Mouse (Mus musculus) lung, postnatal 25 days (tissue): ENCODE measurements around the gene Pdzk1ip1.

Source experiments
- DNase-seq: peaks from one replicate; pipeline ENCODE4 v3.0.0; 2022; ENCODE audit warnings: low spot score

Pdzk1ip1 gene

DNA sequence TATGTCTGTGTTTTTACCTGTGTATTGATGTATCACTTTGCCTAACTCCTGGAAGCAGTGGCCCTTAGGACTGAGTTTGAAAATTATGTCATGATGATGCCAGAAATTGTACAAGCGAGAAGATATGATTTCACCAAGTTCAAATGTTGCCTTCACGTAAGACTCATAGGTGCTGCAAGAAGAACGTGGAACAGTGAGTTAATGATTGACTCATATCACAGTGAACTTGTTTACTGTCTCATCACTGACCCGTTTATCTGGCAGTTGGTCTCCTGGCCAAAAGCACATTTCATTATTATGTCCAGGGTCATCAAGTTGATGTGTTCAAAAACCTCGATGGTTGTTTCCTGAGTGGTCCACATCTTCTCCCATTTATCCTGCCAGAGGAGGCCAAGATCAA lies 33.1 kb downstream of the Pdzk1ip1 start:
- DNase-seq = no peak

DNA sequence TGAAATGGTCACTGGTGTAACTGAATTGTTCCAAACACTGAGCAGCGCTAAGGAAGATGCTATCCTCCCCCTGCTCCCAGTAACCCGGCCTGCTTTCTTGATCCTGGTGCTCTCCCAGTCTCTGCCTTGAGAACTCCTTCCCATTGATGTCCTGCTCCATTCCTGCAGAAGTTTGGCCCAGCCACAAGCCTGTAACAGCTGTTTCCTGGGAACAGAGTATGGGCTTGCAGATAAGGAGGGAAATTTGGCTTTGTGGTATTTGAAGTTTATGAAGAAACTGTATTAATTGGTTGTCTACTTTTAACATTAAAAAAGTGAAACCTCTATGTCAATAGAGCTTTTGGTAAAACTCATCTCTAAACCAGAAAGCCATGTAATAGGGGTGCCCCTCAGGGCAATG lies 35.0 kb downstream of the Pdzk1ip1 start:
- no peak for DNase-seq

DNA sequence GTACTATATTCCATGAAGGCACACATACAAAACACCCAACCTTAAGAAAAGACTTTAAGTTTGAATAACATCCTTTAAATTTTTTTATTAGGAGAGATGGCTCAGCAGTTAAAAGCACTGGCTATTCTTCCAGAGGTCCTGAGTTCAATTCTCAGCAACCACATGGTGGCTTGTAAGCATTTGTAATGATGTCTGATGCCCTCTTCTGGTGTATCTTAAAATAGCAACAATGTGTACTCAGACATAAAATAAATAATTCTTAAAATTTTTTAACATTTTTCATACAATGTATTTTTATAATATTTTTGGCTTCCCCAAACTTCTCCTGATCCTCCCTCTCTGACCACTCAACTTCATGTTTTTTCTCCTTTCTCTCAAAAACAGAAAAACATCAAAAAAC lies 36.2 kb downstream of the Pdzk1ip1 start:
- no peak for DNase-seq

DNA sequence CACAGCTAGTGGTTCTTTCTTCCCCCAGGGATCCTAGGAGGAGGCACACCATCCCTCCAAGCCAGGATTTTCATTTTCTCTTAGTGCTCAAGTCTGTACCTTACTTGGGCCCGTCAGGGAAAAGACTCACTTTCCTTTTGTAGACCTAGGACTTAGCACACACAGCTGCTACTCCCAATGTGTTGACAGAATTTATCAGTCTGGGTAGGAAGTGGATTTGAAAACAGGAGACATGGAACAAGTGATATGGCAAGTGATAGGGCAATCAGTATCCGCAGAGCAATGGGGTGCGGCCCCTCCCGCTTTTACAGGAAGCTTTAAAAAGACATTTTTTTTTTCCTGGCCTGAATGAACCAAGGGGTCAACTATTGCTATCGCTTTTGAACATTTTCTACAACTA lies 44.6 kb downstream of the Pdzk1ip1 start:
- no peak for DNase-seq

DNA sequence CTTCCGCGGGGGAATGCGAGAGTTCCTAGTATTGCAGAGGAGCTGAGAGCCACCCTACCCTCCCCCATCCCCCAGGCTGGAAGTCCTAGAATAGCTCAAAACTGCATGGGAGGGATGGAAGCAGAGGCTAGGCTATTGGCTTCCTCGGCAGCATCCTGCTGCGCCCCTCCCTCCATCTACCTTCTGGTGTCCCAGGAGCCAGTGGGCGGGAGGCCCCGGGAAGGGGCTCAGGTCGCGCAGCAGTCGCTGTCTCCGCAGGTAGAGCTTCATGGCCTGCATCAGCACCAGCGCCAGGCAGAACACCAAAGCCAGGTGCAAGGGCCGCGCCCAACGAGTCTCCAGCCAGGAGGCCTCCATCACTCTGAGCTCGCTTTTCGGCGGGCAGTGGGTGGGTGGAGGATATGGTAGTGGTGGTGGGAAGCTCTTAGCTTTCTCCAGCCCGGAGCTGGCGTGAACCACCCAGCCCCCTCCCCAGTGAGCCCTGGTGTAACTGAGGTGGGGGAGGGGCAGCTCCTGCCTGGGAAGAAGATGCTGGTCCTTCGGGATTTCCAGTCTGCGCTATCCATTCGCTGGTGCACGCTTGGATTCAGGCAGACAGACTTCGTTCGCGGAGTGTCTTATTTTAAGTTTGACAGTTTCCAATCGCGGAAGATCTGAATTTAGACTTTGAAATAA lies 45.2 kb downstream of the Pdzk1ip1 start, which contains the start of gene Cyp4x1:
Gene Cyp4x1, minus strand, starts transcription at position 661 of the 675 bp plus-strand sequence.
- DNase-seq = no peak

DNA sequence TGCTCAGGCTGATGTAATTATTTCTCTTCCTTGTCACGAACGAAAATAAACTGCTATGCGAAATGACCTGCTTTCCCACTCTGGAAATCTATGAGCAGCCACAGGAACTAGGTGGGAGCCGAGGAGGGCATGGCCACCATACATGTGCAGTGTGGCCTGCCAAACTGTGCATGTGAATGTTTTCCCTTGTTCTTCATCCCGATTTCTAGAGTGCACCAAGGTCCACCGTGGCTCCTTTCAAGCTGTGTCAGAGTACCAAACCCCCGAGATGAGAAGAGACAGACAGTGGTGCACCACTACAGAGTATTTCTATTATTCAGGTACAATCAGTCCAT lies 45.8 kb downstream of the Pdzk1ip1 start:
- no peak for DNase-seq
